Mouse (Mus musculus): ENCODE results near the gene Fbxl15.
A peak's percentile ranks its signal among the peaks of the same experiment; 100 is the strongest.

The Fbxl15 gene

DNA sequence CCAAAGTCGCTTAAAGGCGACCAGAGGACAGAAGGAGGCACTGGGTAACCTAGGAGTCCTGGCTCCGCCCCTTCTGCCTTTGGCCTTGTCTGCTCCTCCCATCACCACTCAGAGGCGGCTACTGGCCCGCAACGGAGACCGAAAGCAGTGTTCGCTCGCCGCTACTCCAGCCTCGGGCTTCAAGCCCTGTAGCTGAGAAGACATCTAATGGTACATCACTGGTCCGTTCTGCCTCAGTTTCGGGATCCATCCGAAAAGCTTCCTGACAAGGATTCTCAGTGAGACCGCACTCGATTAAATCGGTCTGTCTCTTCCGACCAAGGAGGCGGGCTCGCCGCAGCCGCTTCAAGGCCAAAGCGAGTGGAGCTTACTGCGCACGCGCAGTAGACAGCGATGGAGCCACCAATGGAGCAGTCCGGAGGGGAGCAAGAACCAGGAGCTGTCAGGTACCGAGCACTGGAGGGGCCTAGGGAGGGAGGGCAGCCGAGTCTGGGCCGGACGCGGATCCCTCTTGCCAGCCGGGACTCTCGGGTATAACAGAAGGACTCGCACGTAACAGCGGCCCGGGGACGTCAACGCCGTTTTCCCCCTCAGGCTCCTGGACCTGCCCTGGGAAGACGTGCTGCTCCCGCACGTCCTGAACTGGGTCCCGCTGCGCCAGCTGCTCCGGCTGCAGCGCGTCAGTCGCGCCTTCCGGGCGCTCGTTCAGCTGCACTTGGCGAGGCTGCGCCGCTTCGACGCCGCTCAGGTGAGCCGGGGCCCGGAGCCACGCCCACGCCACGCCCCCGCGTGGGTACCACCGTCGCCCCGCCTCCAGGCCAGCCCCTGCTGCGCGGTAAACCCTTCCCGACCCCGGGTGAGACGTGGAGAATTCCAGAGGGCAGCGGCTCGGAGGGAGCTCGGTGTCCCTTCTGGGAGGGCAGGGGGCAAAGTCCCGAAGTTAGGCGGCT is at the start of gene Fbxl15:
TSS of gene Fbxl15 (plus strand) at position 104 of the 950 bp plus-strand sequence.
- DNase-seq: peak; percentile 98

DNA sequence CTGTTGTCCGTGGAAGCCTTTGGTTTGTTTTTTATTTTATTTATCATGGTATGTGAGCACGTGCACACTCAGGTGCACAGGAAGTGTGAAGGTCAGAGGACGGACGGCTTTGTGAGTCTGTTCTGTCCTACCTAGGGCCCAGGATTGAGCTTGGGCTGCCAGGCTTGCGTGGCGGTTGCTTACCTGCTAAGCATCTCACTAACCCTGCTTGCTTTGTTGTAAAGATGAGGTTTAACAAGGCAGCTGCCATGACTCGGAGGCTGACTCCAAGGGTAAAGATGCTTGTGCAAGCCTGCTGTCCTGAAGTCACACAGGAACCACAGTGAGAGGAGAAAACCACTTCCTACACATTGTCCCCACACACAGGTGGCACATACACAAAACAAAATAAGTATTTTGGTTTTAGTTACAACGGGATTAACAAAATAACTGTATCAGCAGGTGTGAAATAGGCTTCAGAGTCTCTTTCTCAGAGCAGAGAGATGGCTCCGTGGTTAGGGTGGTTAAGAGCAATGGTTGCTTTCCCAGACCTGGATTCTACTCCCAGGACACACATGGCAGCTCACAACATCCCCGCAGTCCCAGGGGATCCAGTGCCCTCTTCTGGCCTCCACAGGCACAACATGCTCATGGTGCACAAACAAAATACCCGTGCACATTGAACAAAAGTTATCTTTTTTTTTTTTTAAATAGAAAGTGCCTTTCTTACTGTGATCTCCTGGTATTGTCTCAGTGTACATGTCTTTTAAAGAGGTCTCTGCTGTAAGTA is 45.7 kb upstream of the Fbxl15 start:
- no peak for DNase-seq

GRCm38 (mm10) chr19:46284686-46285085 is 43.3 kb upstream of the Fbxl15 start:
- no peak for DNase-seq

DNA sequence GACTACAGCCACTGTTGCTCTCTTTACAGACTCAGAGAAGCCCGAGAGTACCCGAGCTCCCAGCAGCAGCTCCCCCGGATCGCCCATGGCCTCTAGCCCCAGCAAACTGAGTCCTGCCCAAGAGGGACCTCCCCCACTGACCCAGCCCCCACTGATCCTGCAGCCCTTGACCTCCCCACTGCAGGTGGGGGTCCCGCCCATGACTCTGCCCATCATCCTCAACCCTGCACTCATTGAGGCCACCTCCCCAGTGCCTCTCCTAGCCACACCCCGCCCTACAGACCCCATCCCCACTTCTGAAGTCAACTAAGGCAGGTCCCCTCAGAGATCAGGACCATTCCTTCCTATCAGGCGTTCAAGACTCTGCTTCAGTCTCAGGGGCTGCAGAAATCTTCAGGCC is 42.4 kb upstream of the Fbxl15 start:
- DNase-seq: no peak

DNA sequence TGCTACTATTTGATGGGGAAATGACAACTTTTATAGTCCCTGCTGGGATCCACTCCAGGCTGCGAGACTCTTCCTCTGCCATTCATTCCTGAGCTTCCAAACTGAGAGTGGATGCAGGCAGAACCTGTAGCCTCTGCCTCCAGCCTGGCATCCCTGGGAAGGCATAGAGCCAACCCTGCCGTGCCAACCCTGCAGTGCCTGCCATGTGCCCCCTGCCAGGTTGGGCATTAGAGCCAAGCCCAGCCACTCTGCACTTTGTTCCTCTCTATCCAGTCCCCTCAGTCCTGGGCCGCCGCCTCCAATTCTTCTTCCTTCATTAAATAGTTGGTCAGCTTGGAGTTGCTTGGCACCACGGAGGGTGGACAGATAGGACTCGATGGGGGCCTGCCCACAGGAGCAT is 41.9 kb upstream of the Fbxl15 start:
- no peak for DNase-seq

DNA sequence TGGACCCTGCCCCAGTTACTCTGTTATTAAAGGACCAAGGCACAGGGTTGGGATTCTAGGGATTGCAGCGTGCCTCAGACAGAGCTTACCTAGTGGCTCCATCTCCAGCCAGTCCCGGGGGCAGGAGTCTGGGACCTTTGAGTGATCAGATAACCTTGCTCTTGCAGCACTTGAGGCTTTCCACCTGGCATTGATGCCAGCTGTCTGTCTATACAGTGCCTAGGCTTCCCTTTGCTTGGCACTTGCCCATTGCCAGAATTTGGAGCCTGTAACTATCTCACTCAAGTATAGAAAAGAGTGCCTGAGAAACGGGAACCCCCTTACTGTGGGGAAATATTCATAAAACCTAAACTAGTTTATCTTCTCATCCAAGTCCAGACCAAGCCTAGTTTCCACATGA is 41.1 kb upstream of the Fbxl15 start:
- DNase-seq: no peak

DNA sequence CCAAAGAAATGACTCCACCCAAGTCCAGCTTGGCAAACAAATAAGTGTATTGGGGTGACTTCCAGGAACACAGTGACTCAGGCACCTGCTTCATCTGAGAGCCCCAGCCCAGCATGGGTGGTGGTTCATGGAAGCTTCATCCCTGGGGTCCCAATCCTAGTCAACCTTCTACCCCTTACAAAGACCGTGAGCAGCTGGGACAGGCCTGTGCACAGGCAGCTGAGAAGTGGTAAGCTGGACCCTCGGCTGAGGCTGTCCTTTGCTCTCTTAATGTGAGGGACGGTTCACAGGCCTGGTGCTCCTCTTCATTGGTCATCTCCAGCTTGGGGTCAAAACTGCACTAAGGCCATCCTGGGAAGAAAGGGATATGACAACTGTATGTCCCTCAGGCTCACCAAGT is 40.4 kb upstream of the Fbxl15 start:
- DNase-seq: no peak

DNA sequence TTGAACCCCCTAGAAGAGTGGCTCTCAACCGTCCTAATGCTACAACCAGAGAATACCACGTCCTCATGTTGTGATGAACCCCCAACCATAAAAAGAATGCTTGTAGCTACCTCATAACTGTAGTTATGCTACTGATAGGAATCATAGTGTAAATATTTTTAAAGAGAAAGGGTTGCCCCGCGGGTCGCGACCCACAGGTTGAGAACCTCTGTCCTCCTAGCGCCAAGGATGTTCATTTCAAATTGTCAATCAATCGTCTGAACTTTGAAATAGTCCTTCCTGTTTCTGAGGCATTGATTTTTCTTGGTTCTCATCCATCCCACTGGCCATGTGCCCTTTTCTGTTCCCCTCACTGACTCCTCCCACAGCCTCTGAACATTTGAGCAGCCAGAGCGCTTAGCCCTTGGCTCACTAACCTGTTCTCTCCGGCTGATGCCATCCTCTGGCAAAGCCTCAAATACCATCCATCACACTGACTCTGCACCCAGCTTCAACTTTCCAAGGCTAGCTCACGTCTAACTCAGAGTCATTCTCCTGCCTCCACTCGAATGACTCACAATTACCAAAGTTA is 37.4 kb upstream of the Fbxl15 start:
- DNase-seq: no peak

DNA sequence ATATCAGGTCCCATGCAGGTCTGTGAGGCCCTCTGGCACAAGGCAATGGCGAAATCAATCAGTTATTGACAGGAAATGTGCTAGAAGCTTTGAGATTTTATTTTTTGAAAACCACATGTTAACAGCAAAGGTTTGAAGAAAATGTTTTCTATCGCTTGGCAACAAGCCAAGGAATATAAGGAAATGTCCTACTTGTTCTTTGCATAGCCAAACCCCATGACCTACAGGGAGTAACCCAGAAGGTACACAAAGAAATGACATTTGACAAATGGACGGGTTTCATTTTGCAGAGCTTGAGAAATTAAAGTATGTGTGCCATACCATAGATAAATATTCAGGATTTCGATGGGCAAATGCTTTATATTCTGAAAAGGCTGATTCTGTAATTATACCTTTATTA is 31.0 kb upstream of the Fbxl15 start:
- DNase-seq: no peak

- DNase-seq: no peak
Observed at GRCm38 (mm10) chr19:46300294-46301045, 27.5 kb upstream of the Fbxl15 start.

DNA sequence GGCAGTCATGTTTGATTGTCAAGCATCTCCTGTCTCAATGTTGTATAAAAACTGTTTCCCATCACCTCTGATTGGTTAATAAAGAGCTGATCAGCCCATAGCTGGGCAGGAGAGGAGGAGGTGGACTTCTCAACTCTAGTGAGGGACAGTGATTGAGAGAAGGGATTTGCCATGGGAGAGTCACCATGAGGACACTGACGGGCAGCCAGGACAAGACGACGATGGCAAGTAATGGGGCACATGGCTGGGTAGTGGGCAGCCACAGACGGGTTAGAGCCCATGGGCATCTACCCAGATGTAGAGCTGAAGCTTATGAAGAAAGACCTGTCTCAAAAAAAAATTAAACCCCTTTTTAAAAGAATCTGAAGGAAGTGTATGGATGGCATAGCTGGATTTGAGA is 25.4 kb upstream of the Fbxl15 start:
- DNase-seq: no peak

DNA sequence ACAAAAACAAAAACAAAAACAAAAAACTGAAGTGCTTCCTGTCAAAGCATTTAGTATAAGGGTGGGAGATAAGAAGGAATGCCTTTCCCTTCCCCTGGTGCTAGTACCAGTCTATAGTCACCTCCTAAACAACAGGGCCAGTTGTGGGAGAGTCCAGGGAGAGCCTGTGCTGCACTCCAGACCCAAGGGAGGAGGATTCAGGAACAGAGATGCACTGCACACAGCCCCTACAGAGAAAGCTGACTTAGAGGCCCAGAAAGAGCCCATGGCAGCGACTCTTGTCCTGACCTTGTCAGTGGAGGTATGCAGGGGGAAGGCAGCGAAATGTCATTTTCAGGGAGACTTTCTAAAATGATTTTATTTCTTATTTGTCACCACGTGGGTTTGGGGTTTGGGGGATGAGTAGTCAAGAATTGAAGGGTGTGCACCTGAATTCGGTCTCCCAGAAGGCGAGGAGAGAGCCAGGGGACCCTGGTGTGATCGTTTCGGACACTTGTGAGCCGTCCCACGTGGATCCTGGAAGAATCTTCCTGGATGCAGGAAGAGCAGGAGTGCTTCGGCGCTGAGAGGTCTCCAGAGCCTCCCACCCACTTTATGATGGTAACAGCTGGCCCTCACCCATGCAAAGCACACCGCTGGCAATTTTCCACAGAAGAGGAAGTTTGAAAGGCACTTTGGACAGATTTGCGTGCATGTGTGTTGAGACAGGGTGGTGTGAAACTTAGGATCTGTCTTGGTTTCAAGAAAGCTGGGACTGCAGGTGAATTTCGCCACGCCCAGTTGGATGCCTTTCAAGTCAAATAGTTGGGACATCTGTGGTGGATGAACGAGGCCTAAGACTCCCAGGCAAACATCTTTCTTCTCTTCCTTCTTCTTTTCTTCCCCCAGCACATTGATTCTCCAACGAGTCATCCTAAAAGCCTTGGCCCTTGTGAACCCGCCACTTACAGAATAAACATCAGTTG is 24.5 kb upstream of the Fbxl15 start:
- no peak for DNase-seq

- DNase-seq: peak; percentile 94
Observed at GRCm38 (mm10) chr19:46304216-46304841, 23.7 kb upstream of the Fbxl15 start, which contains the start of gene Nfkb2. Gene Nfkb2, plus strand, starts transcription at chr19:46304320.

DNA sequence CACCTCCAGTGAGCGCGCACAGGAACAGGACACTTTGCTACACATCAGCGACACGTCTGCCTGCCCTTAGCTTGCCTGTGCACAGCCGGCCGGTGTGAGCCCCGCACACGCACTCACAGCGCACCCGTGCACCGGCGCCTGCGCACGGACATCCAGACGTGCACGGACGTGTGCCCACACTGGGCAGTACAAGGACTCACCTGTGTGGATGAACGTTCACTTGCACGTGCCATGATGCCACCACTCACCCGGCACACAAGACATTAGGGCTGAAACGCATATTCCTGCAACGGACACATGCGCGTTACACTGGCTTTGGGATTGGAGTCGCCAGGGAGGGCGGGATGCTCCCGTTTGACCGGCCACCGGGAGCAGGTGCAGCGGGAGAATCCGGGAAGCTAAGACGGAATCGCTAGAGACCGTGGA is 23.1 kb upstream of the Fbxl15 start:
- no peak for DNase-seq

DNA sequence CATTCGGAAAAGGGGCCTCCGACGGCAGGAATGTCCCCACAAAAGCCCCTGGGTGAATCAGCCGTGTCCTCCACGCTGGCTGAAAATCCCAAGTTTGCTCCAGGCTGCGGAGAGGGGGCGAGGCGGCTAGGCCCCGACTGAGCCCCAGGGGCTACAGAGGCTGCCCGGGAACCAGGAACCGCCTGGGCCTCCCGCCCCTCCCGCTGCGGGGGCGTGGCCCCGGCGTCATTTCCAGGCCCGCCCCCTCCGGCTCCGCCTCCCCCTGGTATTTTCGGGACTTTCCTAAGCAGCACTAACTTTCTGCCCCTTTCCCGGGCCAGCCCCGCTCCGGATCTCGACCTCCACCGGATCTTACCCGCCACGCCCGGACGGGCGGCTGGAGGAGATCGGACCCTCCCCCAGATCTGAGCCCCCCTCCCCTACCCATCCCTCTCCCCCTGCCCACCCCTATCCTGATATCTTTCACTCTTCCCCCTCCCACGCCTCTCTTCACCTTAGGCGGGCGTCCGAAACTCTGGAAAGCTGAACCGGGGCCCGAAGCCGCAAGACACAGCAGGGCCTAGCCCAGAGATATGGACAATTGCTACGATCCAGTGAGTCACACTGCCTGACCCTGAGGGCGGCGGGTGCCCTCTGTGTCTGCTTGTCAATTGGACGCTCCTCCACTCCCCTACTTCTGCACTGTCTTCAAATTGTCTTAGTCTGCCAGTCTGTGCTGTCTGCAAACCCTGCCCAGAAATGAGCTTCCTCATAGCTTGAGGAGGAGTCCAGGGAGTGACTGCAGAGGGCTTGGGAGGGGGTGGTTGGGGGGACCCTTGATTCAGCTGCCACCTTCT is 22.3 kb upstream of the Fbxl15 start:
- DNase-seq: peak; percentile 89

GRCm38 (mm10) chr19:46306268-46306610 is 21.7 kb upstream of the Fbxl15 start:
- no peak for DNase-seq

GRCm38 (mm10) chr19:46306751-46307289 is 21.2 kb upstream of the Fbxl15 start:
- no peak for DNase-seq

DNA sequence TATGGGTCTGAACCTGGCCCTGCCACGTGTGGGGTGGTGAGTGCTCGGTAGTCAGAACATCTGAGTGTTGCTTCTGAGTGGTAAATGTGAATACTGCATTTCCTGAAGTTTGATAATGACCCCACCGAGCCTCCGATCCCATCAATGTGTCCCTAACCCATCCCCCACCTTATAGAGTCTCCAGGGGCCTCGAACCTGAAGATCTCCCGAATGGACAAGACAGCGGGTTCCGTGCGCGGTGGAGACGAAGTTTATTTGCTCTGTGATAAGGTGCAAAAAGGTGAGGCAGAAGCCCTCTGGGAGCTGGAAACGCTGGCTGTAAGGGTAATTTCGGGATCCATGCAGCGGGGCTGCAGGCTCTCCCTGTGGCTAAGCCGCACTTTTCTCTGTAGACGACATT is 20.2 kb upstream of the Fbxl15 start:
- no peak for DNase-seq

DNA sequence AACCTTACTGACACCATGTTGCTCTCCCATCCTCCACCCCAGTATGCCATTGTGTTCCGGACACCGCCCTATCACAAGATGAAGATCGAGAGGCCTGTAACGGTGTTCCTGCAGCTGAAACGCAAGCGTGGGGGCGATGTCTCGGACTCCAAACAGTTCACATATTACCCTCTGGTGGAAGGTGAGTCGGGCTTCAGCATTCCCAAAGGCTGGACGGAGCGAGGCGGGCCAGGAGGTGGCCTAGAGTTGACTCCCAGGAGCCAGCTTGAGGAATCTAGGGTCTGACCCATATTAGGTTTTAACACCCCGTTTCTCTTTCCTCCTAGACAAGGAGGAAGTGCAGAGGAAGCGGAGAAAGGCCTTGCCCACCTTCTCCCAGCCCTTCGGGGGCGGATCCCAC is 19.7 kb upstream of the Fbxl15 start:
- DNase-seq: no peak

All from retina, postnatal 1 day (tissue).